Mouse (Mus musculus): ENCODE measurements around the gene Cpeb1.

Gene Cpeb1

GRCm38 (mm10) chr7:81369724-81370123 lies 85.5 kb downstream of the Cpeb1 start:
- no peak for DNase-seq

DNA sequence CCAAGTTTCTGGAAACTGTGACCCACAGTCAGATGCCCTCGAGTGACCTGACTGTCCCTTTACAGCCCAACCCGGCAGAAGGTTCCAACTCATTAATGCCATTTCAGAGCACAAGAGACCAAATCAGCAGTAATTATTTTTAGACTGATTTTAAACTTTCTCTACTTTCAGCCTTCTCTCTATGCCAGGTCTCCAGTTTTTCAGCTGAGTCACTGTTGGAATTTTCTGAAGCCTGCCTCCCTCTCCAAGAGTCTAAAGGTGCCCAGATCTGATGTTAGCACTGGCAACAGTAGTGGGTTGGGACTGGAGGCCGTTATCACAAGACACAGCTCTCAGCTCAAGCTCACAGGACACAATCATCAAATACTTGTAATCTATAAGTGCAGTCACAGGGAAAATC lies 87.3 kb downstream of the Cpeb1 start:
- no peak for DNase-seq

DNA sequence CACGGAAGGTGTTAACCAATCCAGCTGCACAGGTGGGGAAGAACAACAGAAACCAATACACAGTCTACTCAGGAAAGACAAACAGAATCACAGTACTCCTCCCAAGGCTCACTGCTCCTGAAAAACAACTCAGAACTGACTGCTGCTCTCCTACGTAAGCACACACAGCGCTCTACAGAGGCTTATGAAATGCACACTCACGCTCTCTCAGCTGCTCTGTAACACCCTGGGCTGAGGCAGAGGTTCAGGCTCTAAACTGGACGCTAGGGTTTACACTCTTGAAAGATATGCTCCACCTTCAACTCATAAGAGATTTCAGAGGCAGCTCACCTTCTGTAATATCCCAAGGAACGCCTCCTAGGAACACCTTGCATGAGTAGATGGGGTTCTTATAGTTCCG lies 98.3 kb downstream of the Cpeb1 start:
- DNase-seq, result no peak

GRCm38 (mm10) chr7:81356360-81356759 lies 98.9 kb downstream of the Cpeb1 start:
- no peak for DNase-seq

- no peak for DNase-seq
These were observed 99.5 kb downstream of the Cpeb1 start for GRCm38 (mm10) chr7:81355746-81356145.

GRCm38 (mm10) chr7:81351826-81352225 lies 103.4 kb downstream of the Cpeb1 start:
- no peak for DNase-seq

- DNase-seq, result no peak
These were observed 107.1 kb downstream of the Cpeb1 start for GRCm38 (mm10) chr7:81348206-81348605.

GRCm38 (mm10) chr7:81345447-81346170 lies 109.7 kb downstream of the Cpeb1 start:
- no peak for DNase-seq

- DNase-seq, result peak; percentile 97
These were observed 110.5 kb downstream of the Cpeb1 start, which contains the start of gene Rps17 for GRCm38 (mm10) chr7:81344544-81345446. Gene Rps17 (minus strand): TSS chr7:81345254.

DNA sequence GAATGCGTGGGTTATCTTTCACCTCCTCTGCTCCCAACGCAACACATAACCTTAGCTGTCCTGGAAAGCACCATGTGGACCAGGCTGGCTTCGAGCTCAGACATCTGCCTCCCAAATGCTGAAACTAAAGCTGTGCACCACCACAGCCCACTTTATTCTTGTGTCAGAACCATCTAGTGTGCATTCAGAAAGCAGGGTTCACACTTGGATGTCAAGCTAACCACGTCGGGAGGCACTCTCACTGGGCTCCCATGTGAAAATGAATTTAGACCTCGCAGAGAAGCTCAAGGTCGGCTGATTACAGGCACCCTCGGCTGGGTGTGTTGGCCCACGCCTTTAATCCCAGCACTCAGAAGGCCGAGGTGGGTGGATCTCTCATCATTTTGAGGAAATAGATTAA lies 111.4 kb downstream of the Cpeb1 start:
- DNase-seq, result no peak

DNA sequence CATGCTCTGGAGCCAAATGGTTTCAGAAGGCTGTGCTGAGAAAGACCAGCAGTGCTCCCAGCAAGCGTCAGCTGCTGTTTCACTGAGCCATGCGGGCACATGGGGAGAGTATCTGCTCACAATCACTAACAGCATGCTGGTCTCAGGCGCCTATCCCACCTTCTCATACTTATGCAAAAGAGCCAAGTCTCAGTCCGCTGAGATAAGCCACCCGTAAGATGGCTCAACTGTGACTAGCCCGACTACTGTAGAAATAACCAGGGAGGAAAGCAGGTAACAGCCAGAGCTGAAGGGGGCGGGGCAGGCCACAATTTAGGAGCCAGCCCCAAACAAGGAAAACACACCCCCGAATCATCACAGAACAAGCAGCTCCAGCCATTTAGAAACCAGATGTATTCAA lies 111.9 kb downstream of the Cpeb1 start:
- DNase-seq, result no peak

DNA sequence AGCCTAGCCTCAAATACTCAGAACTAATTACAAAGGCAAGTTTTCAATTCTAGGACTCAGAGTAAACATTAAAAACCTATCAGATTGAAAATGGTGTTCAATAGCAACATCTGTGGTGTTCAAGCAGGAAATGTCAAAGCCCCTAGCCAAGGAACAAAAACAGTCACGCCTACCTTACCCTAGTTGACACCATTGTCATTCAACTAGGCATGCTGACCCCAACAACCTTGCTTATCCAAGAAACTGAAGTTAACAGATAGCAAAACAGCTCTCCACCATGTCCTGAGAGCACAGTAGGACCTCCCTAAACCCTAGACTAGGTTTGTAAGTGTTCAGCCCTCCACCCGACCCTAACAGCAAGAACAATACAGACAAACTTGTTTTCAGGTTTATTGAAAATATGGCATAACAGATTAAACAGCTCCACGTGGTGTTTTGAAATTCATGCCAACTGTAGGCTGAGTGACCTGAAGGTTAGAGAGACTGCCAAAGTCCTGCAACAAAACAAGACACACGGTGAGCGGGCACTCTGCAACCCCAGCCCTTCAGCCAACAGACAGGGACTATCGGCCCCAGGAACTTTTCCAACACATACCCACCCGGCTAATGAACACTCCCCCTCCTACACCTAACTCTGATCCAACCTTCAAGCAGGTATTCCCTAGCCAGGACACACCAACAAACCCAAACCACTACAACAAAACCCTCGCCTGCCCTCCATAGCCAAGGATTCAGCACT lies 112.7 kb downstream of the Cpeb1 start:
- no peak for DNase-seq

GRCm38 (mm10) chr7:81341563-81341962 lies 113.7 kb downstream of the Cpeb1 start:
- DNase-seq, result no peak

DNA sequence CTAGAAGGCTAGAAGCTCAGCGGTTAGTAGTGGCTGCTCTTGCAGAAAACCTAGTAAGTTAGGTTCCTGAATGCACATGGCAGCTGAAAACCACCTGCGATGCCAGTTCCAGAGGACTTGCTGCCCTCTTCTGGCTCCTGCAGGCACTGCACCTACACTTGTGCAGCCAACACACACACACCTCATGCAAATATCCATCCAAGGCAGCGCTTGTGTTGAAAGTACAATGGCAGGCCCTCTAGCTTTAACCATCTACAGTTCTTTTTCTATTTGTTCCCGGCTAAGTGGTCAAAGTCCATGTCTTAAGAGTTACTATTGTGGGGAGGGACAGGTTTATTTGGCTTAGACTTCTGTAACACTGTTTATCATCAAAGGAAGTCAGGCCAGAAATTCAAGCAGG lies 115.5 kb downstream of the Cpeb1 start:
- DNase-seq, result no peak

- no peak for DNase-seq
These were observed 116.8 kb downstream of the Cpeb1 start for GRCm38 (mm10) chr7:81338522-81338873.

- DNase-seq, result no peak
These were observed 117.3 kb downstream of the Cpeb1 start for GRCm38 (mm10) chr7:81337785-81338521.

DNA sequence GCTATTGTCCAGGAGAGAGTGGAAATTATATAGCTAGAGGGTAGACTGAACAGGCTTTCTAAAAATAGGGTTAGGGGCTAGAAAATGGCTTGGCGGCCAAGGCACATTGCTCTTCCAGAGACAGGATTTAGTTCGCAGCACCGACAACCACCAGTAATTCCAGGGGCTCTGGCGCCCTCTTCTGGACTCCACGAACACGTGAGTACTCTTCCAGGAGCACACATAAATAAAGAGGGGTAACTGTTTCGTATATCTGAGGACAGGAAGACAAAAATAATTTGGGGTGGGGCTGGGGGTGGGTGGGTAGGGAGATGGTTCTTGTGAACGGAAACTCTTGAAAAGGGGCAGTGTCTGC lies 118.9 kb downstream of the Cpeb1 start:
- no peak for DNase-seq

GRCm38 (mm10) chr7:81335705-81336431 lies 119.4 kb downstream of the Cpeb1 start:
- no peak for DNase-seq

DNA sequence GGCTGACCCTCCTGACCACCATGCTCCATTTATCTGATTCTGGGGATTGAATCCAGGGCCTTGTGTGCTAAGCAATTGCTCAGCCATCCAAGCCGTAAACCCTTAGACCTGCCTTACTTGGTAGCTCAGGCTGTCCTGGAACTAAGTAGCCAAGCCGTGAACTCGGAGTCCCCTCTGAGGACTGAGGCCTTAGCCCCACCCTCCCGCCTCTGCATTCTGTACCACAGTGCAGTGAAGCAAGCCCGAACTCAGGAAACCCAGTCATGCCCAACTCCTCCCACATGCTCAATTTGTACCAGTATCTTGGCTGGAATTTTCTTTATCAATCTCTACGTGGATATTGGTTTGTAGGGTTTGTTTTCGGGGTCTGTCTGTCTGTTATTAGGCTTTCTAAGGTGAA lies 123.4 kb downstream of the Cpeb1 start:
- DNase-seq, result no peak

DNA sequence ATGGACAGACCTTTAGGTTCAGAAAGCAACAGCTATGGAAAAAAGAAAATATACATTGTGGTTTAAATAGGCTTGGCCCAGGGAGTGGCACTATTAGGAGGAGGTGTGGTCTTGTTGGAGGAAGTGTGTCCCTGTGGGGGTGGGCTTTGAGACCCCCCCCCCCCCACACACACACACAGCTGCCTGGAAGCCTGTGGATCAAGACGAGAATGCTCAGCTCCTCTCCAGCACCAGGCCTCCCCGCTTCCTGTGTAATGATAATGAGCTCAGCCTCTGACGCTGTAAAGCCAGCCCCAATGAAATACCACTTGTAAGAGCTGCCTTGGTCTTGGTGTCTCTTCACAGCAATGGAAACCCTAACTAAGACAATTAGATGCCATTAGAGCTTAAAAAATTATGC lies 124.5 kb downstream of the Cpeb1 start:
- DNase-seq, result no peak

DNA sequence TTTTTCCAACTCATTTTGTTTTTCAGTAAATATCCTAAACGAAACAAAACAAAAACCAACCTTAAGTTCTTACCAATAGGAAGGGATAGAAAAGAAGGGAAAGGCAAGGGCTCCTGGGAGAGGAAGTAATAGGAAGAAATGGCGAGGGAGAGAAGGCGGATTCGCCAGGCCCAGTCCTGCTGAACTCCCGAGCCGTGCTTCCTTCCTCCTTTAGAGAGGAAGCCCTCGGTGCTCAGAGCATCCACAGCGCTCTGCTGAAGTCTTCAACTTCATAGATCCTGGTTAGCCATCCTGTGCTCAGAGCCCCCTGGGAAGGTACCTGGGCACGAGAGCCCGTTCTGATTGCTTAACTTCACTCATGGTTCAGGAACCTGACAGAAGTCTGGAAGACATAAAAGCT lies 127.6 kb downstream of the Cpeb1 start:
- no peak for DNase-seq

- no peak for DNase-seq
These were observed 128.4 kb downstream of the Cpeb1 start for GRCm38 (mm10) chr7:81326859-81327258.

All from cerebellum, adult 11 months (tissue).